Mouse (Mus musculus) hindbrain, embryonic 16.5 days (tissue): ENCODE data around the gene Necap2. TPM values are rescaled to one million over a fixed set of nuclear protein-coding genes. Genes with fewer than 3 reads are reported as not detected.

ENCODE experiments used
- polyA plus RNA-seq: library from polyadenylated mRNA; unstranded; fragments of >200 nt; fragmentation: Nextera tagmentation; extraction: Ambion mirVana; gene quantifications from 2 replicates; pipeline ENCODE4 v1.2.1, GENCODE M21; 2015

Necap2 gene
- polyA plus RNA-seq, 1 experiment from 2014 or later: 54.0 TPM

Other genes with a start within 250 kb of the Necap2 start
- not detected in 2 replicates for gene Padi1, start 232.6 kb downstream of the Necap2 start, polyA plus RNA-seq
- gene Padi2, start 172.0 kb downstream of the Necap2 start, polyA plus RNA-seq: 2.4 and 2.7 TPM in 2 replicates
- gene Sdhb, start 117.2 kb downstream of the Necap2 start, polyA plus RNA-seq: 490 and 530 TPM in 2 replicates
- gene Atp13a2, start 91.5 kb downstream of the Necap2 start, polyA plus RNA-seq: 185 and 196 TPM in 2 replicates
- gene Mfap2, start 67.9 kb downstream of the Necap2 start, polyA plus RNA-seq: 130 and 180 TPM in 2 replicates
- gene Crocc, start 17.8 kb downstream of the Necap2 start, polyA plus RNA-seq: 4.6 and 4.9 TPM in 2 replicates
- 0.60 and 1.0 TPM in 2 replicates for gene Spata21, start 10.0 kb upstream of the Necap2 start, polyA plus RNA-seq
- gene Szrd1, start 61.4 kb upstream of the Necap2 start, polyA plus RNA-seq: 22.4 and 23.9 TPM in 2 replicates
- gene Fbxo42, start 69.6 kb upstream of the Necap2 start, polyA plus RNA-seq: 20.4 and 24.8 TPM in 2 replicates
- gene Rsg1, start 135.6 kb upstream of the Necap2 start, polyA plus RNA-seq: 8.4 and 8.9 TPM in 2 replicates
- gene Arhgef19, start 161.1 kb upstream of the Necap2 start, polyA plus RNA-seq: 1.7 and 2.0 TPM in 2 replicates
- gene Epha2, start 222.9 kb upstream of the Necap2 start, polyA plus RNA-seq: 1.1 TPM in 2 replicates